Mouse (Mus musculus) spleen, adult 2 months (tissue): ENCODE results near the gene Akap6.

Experiments
- CTCF ChIP-seq: fragments of 200-500 bp; IDR thresholded peaks from 2 replicates; pipeline ENCODE4 v1.5.1; 2011; ENCODE audit warnings: mild to moderate bottlenecking, inconsistent platforms; ENCODE audit not compliant: insufficient read depth, insufficient read length, insufficient replicate concordance; ENCODE audit errors: extremely low read depth
- POLR2A ChIP-seq: fragments of 200-500 bp; IDR thresholded peaks from 2 replicates; pipeline ENCODE4 v1.6.1; 2011; ENCODE audit warnings: low read depth, low read length, inconsistent platforms

GRCm38 (mm10) chr12:53112276-53112675 is 413.1 kb downstream of the Akap6 start:
- TF ChIP-seq POLR2A (no peak), CTCF (no peak)
